Mouse (Mus musculus) layer of hippocampus, adult 18-20 months (tissue): ENCODE measurements around the gene Atp6v0e2. TPM values are rescaled to one million over a fixed set of nuclear protein-coding genes. Genes with fewer than 3 reads are reported as not detected.

Source experiments
- DNase-seq, 2 experiments: peaks; one replicate each; pipeline ENCODE4 v3.0.0; 2022; ENCODE audit warnings: low spot score in 2 of 2
- total RNA-seq, 2 experiments: library from RNA; stranded (reverse); gene quantifications; 2 replicates each; pipeline ENCODE4 v1.2.3; 2021

The Atp6v0e2 gene
- total RNA-seq, 2 experiments from 2014 or later, result 440 to 446 TPM

DNA sequence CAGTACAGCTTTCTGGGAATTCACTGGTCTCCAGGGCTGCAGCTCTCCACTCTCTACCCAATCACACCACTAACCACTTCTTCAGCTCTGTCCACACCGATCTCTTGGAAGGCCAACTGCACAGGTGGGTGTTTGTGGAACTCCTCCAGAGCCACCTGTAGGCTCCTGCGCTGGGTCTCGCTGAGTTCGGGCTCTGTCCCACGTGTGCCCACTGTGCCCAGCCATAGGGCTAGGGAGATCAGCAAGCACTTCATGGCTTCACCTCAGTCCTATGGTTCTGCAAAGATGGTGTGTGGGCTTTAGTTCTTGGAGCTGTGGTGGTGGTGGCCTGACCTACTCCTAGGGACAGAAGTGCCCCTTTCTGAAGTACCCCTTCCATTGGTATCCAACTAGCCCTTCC, 34.6 kb downstream of the Atp6v0e2 start:
- no peak for DNase-seq

- DNase-seq, result no peak
Measured at GRCm38 (mm10) chr6:48572572-48573061, 35.2 kb downstream of the Atp6v0e2 start, which contains the start of gene Rarres2. Rarres2 (minus strand) TSS chr6:48572789.

DNA sequence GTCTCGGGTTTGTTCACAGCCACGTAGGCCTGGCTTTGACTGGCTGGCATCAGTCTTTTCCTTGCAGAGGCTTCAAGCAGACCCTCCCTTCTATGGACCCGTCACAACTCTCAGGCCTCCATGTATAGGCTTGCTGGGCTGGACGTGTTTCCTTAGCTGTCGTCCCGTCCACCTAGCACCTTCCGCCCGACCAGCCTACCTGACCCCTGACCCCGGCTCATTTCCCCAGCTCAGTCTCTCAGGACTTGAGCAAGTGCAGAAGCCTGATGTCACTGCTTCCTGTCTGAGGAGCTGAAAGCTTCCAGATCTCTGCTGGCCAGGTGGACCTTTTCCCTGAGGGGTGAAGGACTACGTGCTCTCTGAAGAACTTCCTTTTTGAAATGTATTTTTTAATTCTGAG, 35.9 kb downstream of the Atp6v0e2 start:
- no peak for DNase-seq

DNA sequence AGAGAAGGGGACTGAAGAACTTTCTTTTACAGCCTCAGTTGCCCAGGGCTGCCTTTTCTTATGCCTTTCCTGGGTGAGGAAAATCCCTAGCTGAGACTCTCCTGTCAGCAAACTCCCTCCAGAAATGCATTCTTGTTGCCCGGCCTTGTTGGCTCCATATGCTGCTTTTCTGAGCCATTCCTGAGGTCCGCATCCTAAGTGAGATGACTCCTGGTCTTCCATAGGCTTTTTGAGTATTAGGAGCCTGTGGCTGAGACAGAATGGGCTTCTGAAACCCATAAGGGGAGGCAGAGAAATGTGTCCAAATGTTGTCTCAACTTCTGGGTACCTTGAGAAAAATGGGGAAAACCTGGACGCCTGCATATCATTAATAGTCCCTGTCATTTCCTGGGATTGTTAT, 36.6 kb downstream of the Atp6v0e2 start:
- no peak for DNase-seq

GRCm38 (mm10) chr6:48578736-48579135, 41.3 kb downstream of the Atp6v0e2 start:
- DNase-seq, result no peak

DNA sequence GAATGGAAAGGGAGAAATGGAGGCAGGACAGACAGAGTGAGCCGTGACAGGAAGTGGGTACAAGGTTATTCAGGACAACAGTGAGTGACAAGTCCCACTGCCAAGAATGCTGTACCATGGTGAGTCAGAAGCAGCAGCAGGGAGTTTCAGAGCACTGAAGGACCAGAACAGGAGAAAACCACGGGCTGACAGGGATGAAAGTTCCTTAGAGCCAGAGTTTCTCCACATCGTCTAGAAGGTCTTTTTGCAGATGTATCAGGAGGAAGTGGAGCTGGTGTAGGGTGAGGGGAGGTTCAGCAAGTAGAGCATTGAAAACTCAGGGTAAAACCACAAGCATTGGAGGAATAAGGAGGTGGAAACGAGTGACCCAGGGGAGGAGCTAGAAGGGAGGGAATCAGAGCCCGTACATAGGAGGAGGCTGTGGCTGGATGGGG, 41.8 kb downstream of the Atp6v0e2 start:
- DNase-seq, result no peak

GRCm38 (mm10) chr6:48581257-48581656, 43.8 kb downstream of the Atp6v0e2 start:
- no peak for DNase-seq

GRCm38 (mm10) chr6:48582037-48582436, 44.6 kb downstream of the Atp6v0e2 start:
- peak in 1 of 2 experiments; percentile 74 for DNase-seq

GRCm38 (mm10) chr6:48589194-48589750, 51.9 kb downstream of the Atp6v0e2 start, which contains the start of gene Gm45021:
Gm45021 (plus strand) TSS chr6:48589610.
- no peak for DNase-seq

Other genes starting within 250 kb of the Atp6v0e2 start
- 10 to 100 TPM; 35.9 to 41.6 TPM for gene Krba1, start 142.0 kb upstream of the Atp6v0e2 start, total RNA-seq
- 10 to 100 TPM; 22.3 TPM for gene Zfp467, start 91.8 kb upstream of the Atp6v0e2 start, total RNA-seq
- under 1 TPM; 0.56 to 0.74 TPM for gene Sspo, start 89.4 kb upstream of the Atp6v0e2 start, total RNA-seq
- 10 to 100 TPM; 32.3 to 37.6 TPM for gene Lrrc61, start 17.2 kb downstream of the Atp6v0e2 start, total RNA-seq
- gene Rarres2, start 35.2 kb downstream of the Atp6v0e2 start, total RNA-seq, result 10 to 100 TPM; 14.9 to 18.0 TPM
- gene Gm45021, start 52.0 kb downstream of the Atp6v0e2 start, total RNA-seq, result not detected
- 10 to 100 TPM; 48.0 to 51.0 TPM for gene Repin1, start 56.3 kb downstream of the Atp6v0e2 start, total RNA-seq
- gene Gm44965, start 56.3 kb downstream of the Atp6v0e2 start, total RNA-seq, result not detected
- 1 to 10 TPM; 7.1 to 8.2 TPM for gene Zfp775, start 64.4 kb downstream of the Atp6v0e2 start, total RNA-seq
- gene AI854703, start 89.1 kb downstream of the Atp6v0e2 start, total RNA-seq, result 10 to 100 TPM; 13.4 to 13.6 TPM
- under 1 TPM; 0.77 to 0.81 TPM for gene Gimap8, start 109.6 kb downstream of the Atp6v0e2 start, total RNA-seq
- 1 to 10 TPM in 1 of 2 experiments, under 1 TPM in 1; 0.48 to 1.1 TPM for gene Gimap9, start 138.5 kb downstream of the Atp6v0e2 start, total RNA-seq
- gene Gimap4, start 146.9 kb downstream of the Atp6v0e2 start, total RNA-seq, result not detected
- 1 to 10 TPM; 4.3 to 4.9 TPM for gene Gimap6, start 170.6 kb downstream of the Atp6v0e2 start, total RNA-seq
- gene Gm28053, start 181.0 kb downstream of the Atp6v0e2 start, total RNA-seq, result 1 to 10 TPM in 1 of 2 experiments, not detected in 1; 1.9 TPM
- not detected for gene Gimap7, start 181.0 kb downstream of the Atp6v0e2 start, total RNA-seq
- gene Gimap1, start 201.4 kb downstream of the Atp6v0e2 start, total RNA-seq, result 1 to 10 TPM; 1.4 to 1.9 TPM
- under 1 TPM; 0.62 to 0.99 TPM for gene Gimap5, start 208.6 kb downstream of the Atp6v0e2 start, total RNA-seq
- not detected for gene Gimap3, start 233.2 kb downstream of the Atp6v0e2 start, total RNA-seq